Mouse (Mus musculus) large intestine, adult 2 months (tissue): ENCODE data around the gene Tmem69. TPM values are rescaled to one million over a fixed set of nuclear protein-coding genes. Genes with fewer than 3 reads are reported as not detected.

ENCODE experiments used
- DNase-seq: peaks from one replicate; pipeline ENCODE4 v3.0.0-alpha.2; 2012; ENCODE audit warnings: low read depth, low spot score
- WGBS: fragments of 180-500 bp; shearing (Covaris S2); methylation state at CpG from one replicate; pipeline ENCODE4 v1.1.7; 2018; 5-methylcytosine and 5-hydroxymethylcytosine counted together
- polyA plus RNA-seq: library from polyadenylated mRNA; depleted of rRNA; stranded (reverse); fragments of >200 nt; gene quantifications from 2 replicates; pipeline ENCODE4 v1.2.3, GENCODE M21; 2012; rRNA removed

The Tmem69 gene
- polyA plus RNA-seq: 5.4 and 5.6 TPM in 2 replicates

GRCm38 (mm10) chr4:116555413-116556300 lies at the start of gene Tmem69:
Tmem69 (minus strand) TSS chr4:116555936.
- DNase-seq: peak; percentile 60
- 4% methylated on average over 23 of the region's 23 CpGs for WGBS

GRCm38 (mm10) chr4:116596978-116597881 lies 41.5 kb upstream of the Tmem69 start:
- WGBS: under 1% methylated on average over 50 of the region's 50 CpGs
- peak; percentile 86 for DNase-seq

- WGBS: 11% methylated on average over 5 of the region's 5 CpGs
- peak; percentile 46 for DNase-seq
These were observed 40.6 kb upstream of the Tmem69 start, which contains the start of gene Ccdc17 for GRCm38 (mm10) chr4:116596379-116596778. Ccdc17 (plus strand) TSS chr4:116596654.

- DNase-seq: no peak
- WGBS: 74% methylated on average over 8 of the region's 8 CpGs
These were observed 40.1 kb upstream of the Tmem69 start for GRCm38 (mm10) chr4:116595793-116596192.

DNA sequence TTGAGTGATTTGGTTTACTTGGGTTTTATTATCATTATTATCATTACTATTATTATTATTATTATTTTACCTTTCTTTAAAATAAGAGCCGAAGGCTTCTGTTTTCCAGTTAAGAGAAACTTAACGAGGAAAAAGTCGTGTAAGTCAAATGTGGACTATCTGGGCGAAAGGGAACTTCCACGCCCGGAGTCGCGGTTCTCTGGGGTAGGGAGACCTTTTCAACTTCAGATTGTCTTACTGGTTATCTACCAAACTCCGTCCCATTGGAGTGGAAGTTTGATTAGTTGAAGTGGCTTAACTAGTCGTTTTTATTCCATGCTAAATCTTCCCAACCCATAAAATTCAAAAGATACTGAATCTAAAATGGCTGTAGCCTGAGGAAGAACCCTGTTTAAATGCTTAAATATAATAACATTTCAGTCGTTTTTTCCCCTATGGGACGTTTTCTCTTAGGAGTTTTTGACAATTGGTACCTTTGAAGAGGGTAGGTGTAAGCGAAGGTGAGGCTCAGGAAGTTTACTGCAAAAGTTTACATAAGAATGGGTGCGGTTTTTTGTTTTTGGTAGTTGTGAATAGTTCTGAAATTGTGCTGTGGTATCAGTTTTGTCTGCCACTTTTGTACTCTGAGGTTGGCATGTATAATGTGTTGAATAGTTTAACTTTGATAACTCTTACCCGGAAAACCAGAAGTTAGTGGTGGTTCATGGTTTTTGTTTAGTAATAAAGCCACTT lies 2.6 kb upstream of the Tmem69 start:
- under 1% methylated on average over 15 of the region's 15 CpGs for WGBS
- DNase-seq: no peak

GRCm38 (mm10) chr4:116557306-116558121 lies 1.8 kb upstream of the Tmem69 start, which contains the start of gene Gpbp1l1:
Gpbp1l1 (plus strand) TSS chr4:116557658.
- WGBS: under 1% methylated on average over 78 of the region's 78 CpGs
- DNase-seq: peak; percentile 86

GRCm38 (mm10) chr4:116556561-116557305 lies 997 bp upstream of the Tmem69 start:
- peak; percentile 85 for DNase-seq
- under 1% methylated on average over 28 of the region's 28 CpGs for WGBS

DNA sequence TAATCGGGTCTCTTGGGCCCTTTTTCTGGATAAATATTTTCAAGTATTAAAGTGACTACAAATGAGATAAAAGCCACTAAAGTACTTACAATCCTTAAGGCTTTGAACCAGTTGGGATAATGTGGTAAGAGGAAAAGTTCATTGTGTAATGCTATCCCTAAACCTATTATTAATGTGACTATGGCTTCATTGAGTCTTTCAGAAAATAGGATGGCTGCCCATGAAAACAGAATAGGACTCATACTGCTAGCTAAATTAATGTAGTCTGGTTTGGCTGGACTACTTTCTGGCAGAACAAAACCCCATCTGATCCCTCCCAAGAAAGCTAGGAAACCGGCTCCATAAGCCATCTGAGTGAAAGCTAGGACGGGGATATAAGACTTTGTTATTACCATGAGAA lies 2.7 kb downstream of the Tmem69 start:
- 86% methylated on average over 3 of the region's 3 CpGs for WGBS
- no peak for DNase-seq

- DNase-seq: no peak
- 100% methylated on average over 1 of the region's 1 CpGs for WGBS
These were observed 5.3 kb downstream of the Tmem69 start for GRCm38 (mm10) chr4:116550432-116550831.

GRCm38 (mm10) chr4:116537737-116538136 lies 18.0 kb downstream of the Tmem69 start:
- WGBS: 42% methylated on average over 3 of the region's 3 CpGs

GRCm38 (mm10) chr4:116536351-116536750 lies 19.4 kb downstream of the Tmem69 start:
- peak; percentile 52 for DNase-seq

More at GRCm38 (mm10) chr4:116537737-116538136, 18.0 kb downstream of the Tmem69 start:
- DNase-seq: no peak

GRCm38 (mm10) chr4:116531109-116531508 lies 24.6 kb downstream of the Tmem69 start:
- 85% methylated on average over 2 of the region's 2 CpGs for WGBS
- no peak for DNase-seq

DNA sequence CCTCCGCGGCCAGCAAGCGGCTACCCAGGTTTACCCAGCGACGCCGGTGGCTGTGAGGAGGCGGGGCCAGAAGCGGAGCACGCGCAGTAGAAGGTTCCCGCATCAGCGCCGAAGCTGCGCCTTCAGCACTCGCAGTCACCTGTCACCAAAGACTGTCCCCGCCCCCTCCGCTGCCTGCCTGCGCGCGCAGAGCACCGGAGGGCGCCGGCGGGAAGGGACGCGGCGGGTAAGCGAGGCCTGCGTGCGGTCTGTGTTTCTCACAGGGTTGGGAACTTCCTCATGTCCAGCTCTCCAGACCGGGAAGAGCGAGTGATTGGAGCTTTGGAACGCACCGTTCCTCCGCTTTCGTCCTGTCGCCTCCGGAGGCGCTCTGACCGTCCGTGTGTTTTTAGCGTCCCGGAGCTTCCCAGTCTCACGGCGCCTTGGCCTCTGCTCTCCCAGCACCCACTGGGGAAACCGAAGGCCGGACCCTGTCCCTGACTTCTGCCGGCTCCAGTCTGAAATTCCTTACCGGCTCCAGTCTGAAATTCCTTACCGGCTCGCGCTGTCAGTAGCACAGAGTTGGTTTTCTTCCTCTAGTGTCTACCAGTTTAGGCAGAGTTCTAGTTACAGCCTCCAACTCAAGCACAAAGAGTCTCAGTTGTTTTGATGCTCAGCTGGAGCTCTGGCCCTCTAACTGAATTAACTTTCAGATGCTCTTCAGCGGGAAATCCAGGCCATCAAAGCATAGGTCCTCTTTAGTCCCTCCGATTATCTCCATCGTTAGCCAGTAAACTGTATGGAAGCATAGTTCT lies 48.1 kb downstream of the Tmem69 start, which contains the start of gene Ipp:
TSS of gene Ipp (plus strand) at position 125 of the 794 bp plus-strand sequence.
- under 1% methylated on average over 55 of the region's 55 CpGs for WGBS

DNA sequence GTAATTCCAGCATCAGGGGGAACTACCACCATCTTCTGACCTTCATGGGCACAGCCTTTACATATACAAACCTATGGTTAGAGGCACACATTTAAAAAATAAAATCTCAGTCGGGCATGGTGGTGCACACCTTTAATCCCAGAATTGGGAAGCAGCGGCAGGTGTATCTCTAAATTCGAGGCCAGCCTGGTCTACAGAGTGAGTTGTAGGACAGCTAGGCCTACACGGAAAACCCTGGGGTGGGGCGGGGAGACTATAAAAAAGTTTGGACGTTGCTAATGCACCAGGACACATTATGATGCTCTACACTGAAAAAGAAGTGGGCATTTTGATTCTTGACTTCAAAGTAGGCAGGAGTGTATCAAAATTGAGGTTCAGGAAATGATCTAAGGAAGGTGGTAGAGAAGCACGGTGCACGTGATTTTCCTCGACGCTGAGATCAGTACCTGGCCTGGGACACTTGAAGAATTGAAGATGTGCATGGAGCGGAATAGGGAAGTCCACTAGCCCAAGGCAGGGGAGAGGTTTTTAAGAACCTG lies 48.8 kb downstream of the Tmem69 start:
- no peak for DNase-seq
- 13% methylated on average over 11 of the region's 11 CpGs for WGBS

More for the DNA sequence above, 48.1 kb downstream of the Tmem69 start, which contains the start of gene Ipp:
- DNase-seq: peak; percentile 69
